Mouse (Mus musculus) stomach, postnatal 0 days (tissue): ENCODE measurements at regions not wholly inside any gene's neighbourhood (a gene's known extent, or its start where the extent isn't known, plus 50 kb on each side); places are given as distances from the start of the nearest gene placed in this dataset.

Source experiments
- CTCF ChIP-seq: IDR thresholded peaks from 2 replicates; pipeline ENCODE4 v1.5.1; 2016; ENCODE audit warnings: antibody characterized with exemption, low read depth, mild to moderate bottlenecking, moderate library complexity
- EP300 ChIP-seq: optimal IDR thresholded peaks from 2 replicates; pipeline ENCODE3; 2016; ENCODE audit warnings: antibody characterized with exemption

GRCm38 (mm10) chr2:92709668-92710067 is 110.2 kb downstream of the Chst1 start:
- TF ChIP-seq CTCF (no peak), EP300 (no peak)
